Mouse (Mus musculus) heart, embryonic 15.5 days (tissue): Measurements from ENCODE around the gene Fam169b. TPM values are rescaled to one million over a fixed set of nuclear protein-coding genes. Genes with fewer than 3 reads are reported as not detected.
"Not testable (repeated sequence)": the region's sequence is repeated elsewhere in the genome, so short reads cannot be mapped to it uniquely, and the experiment has no call there.

ENCODE experiments used
- ATAC-seq: fragments of 200-750 bp; cut with Nextera tagmentation; replicated peaks from 2 replicates; pipeline ENCODE4 v1.8.0; 2017; ENCODE audit warnings: low read depth, moderate TSS enrichment; ENCODE audit not compliant: insufficient number of reproducible peaks, insufficient read depth, low FRiP score
- H3K27ac ChIP-seq: fragments of 300-500 bp; sonication (generic); 2 replicates; pipeline ENCODE4 v1.5.1; 2015; ENCODE audit warnings: mild to moderate bottlenecking, inconsistent platforms
- H3K27me3 ChIP-seq: fragments of 300-500 bp; sonication (generic); 2 replicates; pipeline ENCODE4 v1.6.1; 2015; ENCODE audit warnings: inconsistent platforms
- H3K36me3 ChIP-seq: fragments of 300-500 bp; sonication (generic); 2 replicates; pipeline ENCODE4 v1.6.1; 2015; ENCODE audit warnings: mild to moderate bottlenecking, inconsistent platforms
- H3K4me1 ChIP-seq: fragments of 300-500 bp; sonication (generic); replicated peaks from 2 replicates; pipeline ENCODE4 v1.6.1; 2015; ENCODE audit warnings: inconsistent platforms
- H3K4me2 ChIP-seq: fragments of 300-500 bp; sonication (generic); 2 replicates; pipeline ENCODE4 v1.6.1; 2015; ENCODE audit warnings: inconsistent platforms, mild to moderate bottlenecking, moderate library complexity
- H3K4me3 ChIP-seq: fragments of 300-500 bp; sonication (generic); 2 replicates; pipeline ENCODE4 v1.5.1; 2015; ENCODE audit warnings: mild to moderate bottlenecking, inconsistent platforms
- H3K9ac ChIP-seq: fragments of 300-500 bp; sonication (generic); 2 replicates; pipeline ENCODE4 v1.6.1; 2015; ENCODE audit warnings: mild to moderate bottlenecking, inconsistent platforms
- H3K9me3 ChIP-seq: fragments of 300-500 bp; sonication (generic); replicated peaks from 2 replicates; pipeline ENCODE4 v1.6.1; 2016; ENCODE audit warnings: inconsistent platforms
- WGBS: fragments of 180-500 bp; shearing (Covaris S2); methylation state at CpG from one replicate; pipeline ENCODE4 v1.1.7; 2015; ENCODE audit warnings: mixed read lengths; 5-methylcytosine and 5-hydroxymethylcytosine counted together
- polyA plus RNA-seq: library from polyadenylated mRNA; unstranded; fragments of >200 nt; fragmentation: Nextera tagmentation; extraction: Ambion mirVana; gene quantifications from 2 replicates; pipeline ENCODE4 v1.2.1, GENCODE M21; 2015

Fam169b gene
- polyA plus RNA-seq, 1 experiment from 2014 or later = 1.0 TPM

DNA sequence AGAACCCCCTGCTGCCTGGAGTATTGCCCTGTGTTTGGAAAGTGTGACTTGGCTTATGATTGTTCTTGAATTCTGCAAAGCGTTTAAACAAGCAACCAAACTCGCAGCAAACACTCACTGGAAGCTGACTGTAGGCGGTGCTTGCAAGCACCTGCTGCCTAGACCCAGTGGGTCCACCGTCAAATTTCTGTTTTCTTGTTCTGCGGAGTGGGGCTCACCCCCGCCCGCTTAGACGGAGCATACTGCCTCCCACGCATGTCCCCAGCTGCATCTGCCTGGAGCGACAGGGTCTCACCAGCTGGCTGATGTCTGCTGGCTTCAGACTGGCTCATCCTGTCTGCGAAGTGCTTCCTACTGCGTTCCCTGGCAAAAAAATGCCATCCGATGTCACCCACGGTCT, 9.1 kb upstream of the Fam169b start:
- 9% methylated on average over 14 of the region's 14 CpGs for WGBS
- Histone ChIP-seq H3K9me3 (no peaks in the 10 kb centered on the region), H3K4me3 (peak overlapping the region; percentile 49), H3K4me1 (peaks cover 20% of the 10 kb centered on the region), H3K4me2 (peak overlapping the region; percentile 84), H3K27ac (no peak overlapping the region; the same call in 1 of the 2 replicates), H3K9ac (no peak overlapping the region; the same call in 1 of the 2 replicates), H3K27me3 (peaks cover 3% of the 10 kb centered on the region; the same call in 1 of the 2 replicates), H3K36me3 (no peaks in the 10 kb centered on the region)
- no peak for ATAC-seq

- H3K4me2 ChIP-seq = no peak overlapping the region
- WGBS = 45% methylated on average over 7 of the region's 7 CpGs
Observed at GRCm38 (mm10) chr7:68265391-68265790, 8.2 kb upstream of the Fam169b start.

GRCm38 (mm10) chr7:68266691-68267090, 6.9 kb upstream of the Fam169b start:
- Histone ChIP-seq H3K27me3 (peaks cover 3% of the 10 kb centered on the region; the same call in 1 of the 2 replicates), H3K4me1 (peaks cover 25% of the 10 kb centered on the region), H3K36me3 (no peaks in the 10 kb centered on the region), H3K9me3 (no peaks in the 10 kb centered on the region), H3K4me2 (no peak overlapping the region), H3K27ac (no peak overlapping the region), H3K4me3 (no peak overlapping the region), H3K9ac (no peak overlapping the region)
- 35% methylated on average over 6 of the region's 6 CpGs for WGBS
- ATAC-seq = no peak

More at GRCm38 (mm10) chr7:68265391-68265790, 8.2 kb upstream of the Fam169b start:
- no peak for ATAC-seq
- H3K9ac ChIP-seq = no peak overlapping the region
- peaks cover 22% of the 10 kb centered on the region for H3K4me1 ChIP-seq
- no peak overlapping the region for H3K4me3 ChIP-seq
- H3K27me3 ChIP-seq = peaks cover 3% of the 10 kb centered on the region; the same call in 1 of the 2 replicates
- no peak overlapping the region for H3K27ac ChIP-seq
- no peaks in the 10 kb centered on the region for H3K36me3 ChIP-seq
- H3K9me3 ChIP-seq = no peaks in the 10 kb centered on the region

DNA sequence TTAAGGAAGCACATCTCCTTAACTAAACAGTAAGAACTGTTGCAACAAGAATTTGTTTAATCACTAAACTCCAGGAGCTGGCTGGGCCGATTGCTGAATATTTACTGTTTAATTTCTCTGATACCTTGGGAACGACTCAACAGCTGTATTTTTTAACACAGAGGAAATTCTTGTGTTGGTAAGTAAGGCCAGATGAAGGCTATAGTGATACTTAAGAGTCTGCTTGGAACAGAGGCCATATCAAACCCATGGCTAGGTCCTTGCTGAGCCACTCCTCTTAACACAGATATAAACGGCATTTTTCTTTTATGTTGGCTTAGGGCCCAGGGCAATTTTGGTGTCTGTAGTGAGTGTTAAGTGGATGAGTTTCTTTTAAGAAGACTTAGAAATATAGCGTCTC, 3.1 kb upstream of the Fam169b start:
- Histone ChIP-seq H3K36me3 (no peaks in the 10 kb centered on the region), H3K4me3 (no peak overlapping the region), H3K9me3 (no peaks in the 10 kb centered on the region), H3K4me1 (peaks cover 7% of the 10 kb centered on the region; the same call in 1 of the 2 replicates), H3K4me2 (no peak overlapping the region), H3K9ac (no peak overlapping the region), H3K27ac (no peak overlapping the region), H3K27me3 (peaks cover 6% of the 10 kb centered on the region; the same call in 1 of the 2 replicates)
- 32% methylated on average over 4 of the region's 4 CpGs for WGBS
- no peak for ATAC-seq

DNA sequence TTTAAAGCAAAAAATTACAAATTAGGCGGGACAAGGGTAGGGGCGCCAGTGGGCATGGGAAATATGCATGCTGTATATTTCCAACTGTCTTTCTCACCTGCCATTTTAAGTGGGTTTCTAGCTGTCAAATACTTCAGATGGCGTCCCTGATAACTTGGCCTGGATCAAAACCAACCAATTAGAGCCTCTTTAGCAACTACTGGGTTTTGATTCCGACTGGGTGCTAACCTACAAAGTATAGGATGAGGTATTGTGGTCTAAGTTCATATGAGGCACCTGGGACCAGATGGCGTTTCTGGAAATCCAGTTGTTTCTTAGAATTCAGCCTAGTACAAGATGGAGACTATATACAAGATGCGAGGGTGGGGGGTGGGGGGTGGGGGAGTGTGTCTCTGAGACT, 1.8 kb upstream of the Fam169b start:
- Histone ChIP-seq H3K9me3 (no peaks in the 10 kb centered on the region), H3K36me3 (no peaks in the 10 kb centered on the region), H3K4me2 (no peak overlapping the region), H3K27ac (no peak overlapping the region), H3K4me3 (no peak overlapping the region), H3K27me3 (peaks cover 10% of the 10 kb centered on the region; the same call in 1 of the 2 replicates), H3K4me1 (peaks cover 18% of the 10 kb centered on the region), H3K9ac (no peak overlapping the region)
- 89% methylated on average over 6 of the region's 6 CpGs for WGBS
- ATAC-seq = no peak

GRCm38 (mm10) chr7:68272607-68273006, 1.0 kb upstream of the Fam169b start:
- Histone ChIP-seq H3K4me1 (peaks cover 18% of the 10 kb centered on the region), H3K4me3 (no peak overlapping the region), H3K36me3 (no peaks in the 10 kb centered on the region), H3K9ac (no peak overlapping the region), H3K27me3 (peaks cover 10% of the 10 kb centered on the region; the same call in 1 of the 2 replicates), H3K9me3 (no peaks in the 10 kb centered on the region), H3K27ac (no peak overlapping the region), H3K4me2 (no peak overlapping the region)
- 84% methylated on average over 10 of the region's 10 CpGs for WGBS
- no peak for ATAC-seq

DNA sequence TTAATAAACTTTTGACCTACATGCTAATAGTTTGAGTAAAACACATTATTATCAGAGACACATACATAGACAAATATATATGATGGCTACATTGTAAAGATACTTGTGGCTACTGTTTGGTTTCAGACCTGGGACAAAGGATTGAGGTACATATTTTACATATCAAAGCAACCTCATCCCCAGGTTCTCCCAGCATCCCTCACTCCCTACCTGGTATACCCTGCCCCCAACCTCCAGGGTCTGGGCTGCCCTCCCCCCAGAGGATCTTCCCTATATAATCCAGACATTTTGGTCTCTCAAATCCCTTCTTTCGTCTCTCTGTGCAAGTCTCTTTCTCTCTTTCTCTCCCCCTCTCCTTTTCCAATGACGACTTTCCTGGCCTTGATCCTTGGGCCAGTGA, 579 bp downstream of the Fam169b start:
- Histone ChIP-seq H3K27me3 (peaks cover 10% of the 10 kb centered on the region; the same call in 1 of the 2 replicates), H3K9ac (no peak overlapping the region)
- 77% methylated on average over 2 of the region's 2 CpGs for WGBS

DNA sequence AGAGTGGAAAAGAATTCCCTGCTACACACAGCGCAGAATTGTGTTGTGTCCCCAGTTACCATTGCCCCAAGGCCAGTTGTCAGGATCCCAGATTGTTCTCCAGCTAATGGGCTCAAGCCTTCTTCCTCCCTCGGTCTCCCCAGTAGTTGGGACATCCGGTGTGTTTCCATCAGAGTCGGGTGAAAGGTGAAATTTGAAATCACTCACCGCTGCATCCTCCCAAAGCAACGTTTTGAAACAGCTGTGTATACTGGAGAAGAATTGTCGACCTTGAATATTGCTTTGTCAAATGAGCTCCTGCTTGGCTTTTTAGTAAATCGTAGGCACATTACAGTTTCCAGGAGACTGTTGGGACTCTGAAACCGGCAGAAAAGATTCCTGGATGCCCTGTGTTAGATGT, 1.3 kb downstream of the Fam169b start:
- 67% methylated on average over 9 of the region's 9 CpGs for WGBS
- Histone ChIP-seq H3K27me3 (peaks cover 10% of the 10 kb centered on the region; the same call in 1 of the 2 replicates), H3K9ac (no peak overlapping the region), H3K9me3 (no peaks in the 10 kb centered on the region), H3K4me3 (no peak overlapping the region), H3K36me3 (no peaks in the 10 kb centered on the region), H3K4me2 (no peak overlapping the region), H3K27ac (no peak overlapping the region; the same call in 1 of the 2 replicates), H3K4me1 (peaks cover 18% of the 10 kb centered on the region)
- ATAC-seq = no peak

More for the DNA sequence above, 579 bp downstream of the Fam169b start:
- peaks cover 18% of the 10 kb centered on the region for H3K4me1 ChIP-seq
- H3K4me3 ChIP-seq = no peak overlapping the region
- H3K36me3 ChIP-seq = no peaks in the 10 kb centered on the region
- no peak overlapping the region for H3K4me2 ChIP-seq
- no peak for ATAC-seq
- H3K27ac ChIP-seq = no peak overlapping the region
- no peaks in the 10 kb centered on the region for H3K9me3 ChIP-seq

DNA sequence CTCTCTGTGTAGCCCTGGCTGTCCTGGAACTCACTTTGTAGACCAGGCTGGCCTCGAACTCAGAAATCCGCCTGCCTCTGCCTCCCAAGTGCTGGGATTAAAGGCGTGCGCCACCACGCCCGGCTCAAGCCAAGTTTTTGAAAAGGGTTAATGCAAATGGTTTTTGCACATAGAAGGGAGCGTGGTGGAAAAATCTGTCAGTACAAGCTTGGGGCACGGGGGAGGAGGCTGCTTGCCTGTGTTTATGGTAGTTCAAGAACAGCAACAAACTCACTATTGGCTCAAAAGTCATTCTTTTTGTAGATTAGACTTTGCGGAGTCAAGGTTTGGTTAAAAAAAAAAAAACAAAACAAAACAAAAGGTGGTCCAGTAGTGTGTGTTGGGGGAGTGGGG, 1.8 kb downstream of the Fam169b start:
- peaks cover 10% of the 10 kb centered on the region; the same call in 1 of the 2 replicates for H3K27me3 ChIP-seq
- 0 out of 2 replicates have a peak overlapping the region, but pooled peaks have one; percentile 59 for H3K9ac ChIP-seq
- H3K27ac ChIP-seq, ATAC-seq, H3K36me3 ChIP-seq, H3K9me3 ChIP-seq: not testable (repeated sequence)
- H3K4me1 ChIP-seq = peaks cover 15% of the 10 kb centered on the region
- peak overlapping the region; percentile 55 for H3K4me3 ChIP-seq
- 48% methylated on average over 9 of the region's 9 CpGs for WGBS
- H3K4me2 ChIP-seq = peak overlapping the region; percentile 94

DNA sequence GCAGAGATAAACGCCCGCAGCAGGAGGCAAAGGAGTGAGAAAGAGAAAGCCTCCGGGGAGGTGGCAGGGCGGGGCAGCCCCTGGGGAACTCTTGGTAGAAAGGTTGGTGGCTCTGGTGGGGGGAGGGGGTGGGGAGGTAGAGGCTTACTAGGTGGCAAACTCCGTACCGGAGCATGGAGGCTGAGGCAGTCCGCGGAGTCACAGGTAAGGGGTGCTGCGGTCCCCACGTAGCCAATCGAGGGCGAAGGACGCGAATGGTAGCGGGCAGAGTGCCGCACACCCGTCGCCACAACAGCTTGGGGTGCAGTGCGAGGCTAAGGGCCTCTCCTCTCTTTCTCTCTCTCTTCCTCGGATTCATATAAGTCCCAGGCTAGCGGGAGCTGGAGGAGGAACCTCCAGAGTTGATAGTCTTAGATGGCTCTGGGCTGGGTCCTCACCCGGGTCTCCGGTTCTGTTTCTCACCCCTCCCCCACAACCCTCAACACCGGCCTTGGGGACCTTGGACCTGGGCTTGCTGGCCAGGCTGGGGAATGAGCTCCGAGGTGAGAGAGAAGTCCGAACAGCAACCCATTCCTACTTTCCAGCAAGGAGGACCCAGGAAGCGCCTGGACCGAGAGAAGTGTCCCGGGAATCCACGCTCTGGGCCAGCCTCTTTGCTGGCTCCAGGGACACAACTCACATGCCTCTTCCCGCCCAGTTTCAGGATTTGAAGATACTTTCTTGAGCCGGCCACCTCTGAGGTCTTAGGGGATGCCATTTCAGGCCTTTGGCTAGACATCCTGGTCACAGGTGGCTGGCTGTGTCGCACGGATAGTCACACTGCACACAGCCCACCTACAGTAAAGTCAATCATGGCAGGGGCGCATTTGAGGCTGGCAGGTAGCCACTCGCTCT, 2.4 kb downstream of the Fam169b start:
- peaks cover 10% of the 10 kb centered on the region; the same call in 1 of the 2 replicates for H3K27me3 ChIP-seq
- H3K9me3 ChIP-seq = no peaks in the 10 kb centered on the region
- H3K36me3 ChIP-seq = no peaks in the 10 kb centered on the region
- peak overlapping the region; percentile 55 for H3K4me3 ChIP-seq
- H3K27ac ChIP-seq = peak overlapping the region; percentile 38; the same call in 1 of the 2 replicates
- H3K4me1 ChIP-seq = peaks cover 12% of the 10 kb centered on the region
- peak overlapping the region; percentile 59 for H3K9ac ChIP-seq
- WGBS = 6% methylated on average over 36 of the region's 36 CpGs
- ATAC-seq = peak; percentile 36; the same call in 1 of the 2 replicates
- peak overlapping the region; percentile 94 for H3K4me2 ChIP-seq

DNA sequence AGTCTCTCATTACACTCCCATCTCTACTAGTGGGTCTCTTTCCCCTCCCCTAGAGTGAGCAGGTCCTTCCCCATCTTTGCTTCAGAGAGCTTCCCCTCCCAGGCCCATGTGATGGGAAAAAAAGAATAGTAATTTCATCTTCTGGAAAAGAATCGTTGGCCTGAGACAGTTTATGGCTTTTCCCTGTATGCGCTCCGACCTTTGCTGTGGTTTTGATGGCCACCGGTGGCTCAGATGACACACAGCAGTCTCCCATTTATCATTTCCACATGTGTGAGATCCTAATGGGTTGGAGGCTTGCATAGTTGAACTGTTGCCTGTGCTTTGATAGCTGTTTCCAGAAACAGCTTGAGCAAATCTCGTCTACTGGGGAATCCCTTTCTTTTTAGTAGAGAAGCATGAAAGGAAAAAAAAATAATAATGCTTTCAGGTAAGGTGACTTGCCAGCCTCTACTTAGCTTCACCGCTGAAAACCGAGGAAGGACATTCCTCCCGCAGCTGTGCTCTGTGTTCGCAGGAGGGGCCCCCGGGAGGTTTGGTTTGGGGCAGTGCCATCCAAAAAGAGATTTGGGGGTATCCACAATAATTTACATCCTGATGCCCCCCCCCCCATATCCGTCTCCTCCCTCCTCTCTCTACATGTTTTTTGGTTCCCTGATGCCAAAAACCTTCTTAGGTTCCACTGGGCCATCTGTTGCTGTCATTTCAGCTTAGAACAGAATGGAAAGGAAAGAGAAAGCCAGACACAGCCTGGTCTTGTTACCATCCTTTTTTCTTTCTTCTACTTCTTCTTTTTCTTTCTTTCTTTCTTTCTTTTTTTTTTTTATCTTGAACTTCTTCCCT, 3.6 kb downstream of the Fam169b start:
- ATAC-seq = no peak
- WGBS = 43% methylated on average over 11 of the region's 11 CpGs

More for the DNA sequence above, 3.6 kb downstream of the Fam169b start:
- Histone ChIP-seq H3K9me3 (no peaks in the 10 kb centered on the region), H3K27ac (peak overlapping the region; percentile 31; the same call in 1 of the 2 replicates), H3K4me1 (peaks cover 12% of the 10 kb centered on the region), H3K4me2 (no peak overlapping the region), H3K36me3 (no peaks in the 10 kb centered on the region), H3K4me3 (peak overlapping the region; percentile 6; the same call in 1 of the 2 replicates), H3K27me3 (peaks cover 10% of the 10 kb centered on the region; the same call in 1 of the 2 replicates), H3K9ac (no peak overlapping the region)
